Mouse (Mus musculus): Measurements from ENCODE around the gene Hectd4.

DNA sequence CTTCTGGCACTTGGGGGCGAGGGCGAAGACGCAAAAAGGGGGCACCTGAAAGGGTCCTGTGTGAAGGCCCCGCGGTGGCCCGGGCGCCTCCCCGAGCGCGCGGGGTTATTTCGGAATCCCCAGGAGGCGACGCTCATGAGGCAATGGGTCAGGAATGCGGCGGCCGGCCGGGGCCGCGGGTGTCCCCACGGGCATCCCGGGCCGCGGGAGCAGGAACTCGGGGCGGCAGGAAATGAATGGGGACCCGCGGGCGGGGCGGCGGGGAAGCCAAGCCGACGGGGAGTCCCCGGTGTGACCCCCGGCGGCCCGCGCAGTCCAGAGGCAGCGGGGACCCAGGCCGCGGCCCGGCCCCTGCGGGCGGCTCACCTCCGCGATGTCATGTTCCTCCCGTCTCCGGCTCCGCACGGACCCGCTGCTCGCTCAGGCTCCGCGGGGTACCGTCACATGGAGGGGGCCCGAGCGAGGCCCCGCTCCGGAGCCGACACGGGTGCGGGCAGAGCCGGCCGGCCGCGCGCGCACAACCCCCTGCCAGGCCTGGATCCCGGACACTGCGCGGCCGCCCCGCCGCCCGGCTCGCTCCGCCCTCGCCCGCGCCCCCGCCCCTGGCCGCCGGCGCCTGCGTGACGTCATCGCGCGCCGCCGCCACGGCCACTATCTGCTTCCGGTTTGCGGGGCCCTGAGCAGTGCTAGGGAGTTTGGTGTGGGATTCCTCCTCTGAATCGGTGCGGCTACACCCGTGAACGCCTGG, 29.0 kb upstream of the Hectd4 start, which contains the start of gene Ptpn11:
- TF ChIP-seq POLR2AphosphoS2 (IDR thresholded peaks at IDR 0.05; ENCODE audit: low read depth, low read length) (peak; percentile 78; the same call in 1 of the 2 replicates), POLR2A (IDR thresholded peaks at IDR 0.05; ENCODE audit: low read depth, low read length) (peak; percentile 97), CTCF (conservative IDR thresholded peaks at IDR 0.05 in 1 of 2, IDR thresholded peaks at IDR 0.05 in 1 of 2; ENCODE audit: low read depth in 2 of 2, low read length in 2 of 2) (peak in 1 of 2 experiments; percentile 17; a peak in 2 of 4 replicates), EP300 (IDR thresholded peaks at IDR 0.05; ENCODE audit: low read length) (no peak), SIN3A (IDR thresholded peaks at IDR 0.05; ENCODE audit: low read length) (peak; percentile 87)
